Comparison of ENCODE assay signal across 8 mouse cellular contexts in the genomic region with DNA sequence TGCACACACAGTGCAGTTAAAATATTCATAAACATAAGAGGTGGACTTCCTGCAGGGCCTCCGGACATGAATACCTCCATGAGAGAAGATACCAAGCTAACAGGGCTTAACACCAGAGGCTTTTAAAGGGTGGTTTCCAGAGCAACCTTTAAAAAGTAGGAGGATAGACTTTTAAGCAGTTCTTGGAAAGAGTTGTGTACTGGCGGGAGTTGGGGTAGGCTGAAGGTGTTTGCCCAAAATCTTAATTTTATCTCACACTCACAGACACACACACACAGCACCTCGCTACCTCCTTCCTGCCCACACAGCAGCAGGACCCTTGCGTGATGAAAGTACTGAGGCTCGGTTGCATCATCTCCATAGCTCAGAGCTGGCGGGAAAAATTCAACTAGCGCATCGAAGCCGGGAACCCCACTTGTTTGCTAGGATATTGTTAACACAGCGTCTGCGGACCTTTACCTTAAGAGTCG. TPM values are rescaled to one million over a fixed set of nuclear protein-coding genes. Genes with fewer than 3 reads are reported as not detected.
DNase-seq lines count a peak whose midpoint lies in the region; ATAC-seq and TF ChIP-seq lines count a peak whose summit lies in the region.

No protein-coding gene starts in this region.

- no peak overlapping the region for H3K27ac ChIP-seq in lung, postnatal 0 days (ENCODE audit: low read length)
- H3K27ac ChIP-seq in embryonic facial prominence, embryonic 11.5 days (replicated peaks; ENCODE audit: low read depth, low read length), result no peak overlapping the region
- peak overlapping the region; percentile 84 for H3K27ac ChIP-seq in limb, embryonic 10.5 days
- H3K27ac ChIP-seq in neural tube, embryonic 14.5 days (ENCODE audit: low read depth, low read length), result no peak overlapping the region

- ATAC-seq in lung, postnatal 0 days, result peak; percentile 20
- ATAC-seq in embryonic facial prominence, embryonic 11.5 days (replicated peaks; ENCODE audit: insufficient number of reproducible peaks, low FRiP score, low TSS enrichment, low read depth), result no peak
- no peak for ATAC-seq in neural tube, embryonic 14.5 days (ENCODE audit: low read depth)

- DNase-seq in lung, postnatal 0 days (ENCODE audit: low spot score), result peak; percentile 64
- DNase-seq in lung, postnatal 36 days, result no peak
- DNase-seq in embryonic facial prominence, embryonic 11.5 days (ENCODE audit: low spot score), result no peak
- no peak for DNase-seq in limb, embryonic 10.5 days (ENCODE audit: low spot score)
- no peak for DNase-seq in retina, postnatal 1 day
- DNase-seq in cerebellum, postnatal 14 days, result no peak
- no peak for DNase-seq in left cerebral cortex, postnatal 10 days (ENCODE audit: extremely low spot score in 1 of 2, low spot score in 2 of 2)

- peak overlapping the region; percentile 13; the same call in 1 of the 2 replicates for H3K9ac ChIP-seq in lung, postnatal 0 days (replicated peaks; ENCODE audit: low read depth)
- peak overlapping the region; percentile 61 for H3K9ac ChIP-seq in embryonic facial prominence, embryonic 11.5 days (replicated peaks; ENCODE audit: low read length)
- peak overlapping the region; percentile 44 for H3K9ac ChIP-seq in neural tube, embryonic 14.5 days (replicated peaks; ENCODE audit: low read depth, low read length)

- peak overlapping the region; percentile 48 for H3K4me3 ChIP-seq in lung, postnatal 0 days (ENCODE audit: low read depth, low read length)
- peak overlapping the region; percentile 43 for H3K4me3 ChIP-seq in embryonic facial prominence, embryonic 11.5 days (ENCODE audit: low read depth, low read length)
- peak overlapping the region; percentile 69 for H3K4me3 ChIP-seq in limb, embryonic 10.5 days
- H3K4me3 ChIP-seq in neural tube, embryonic 14.5 days (ENCODE audit: low read depth, low read length), result peak overlapping the region; percentile 45

- no peaks in the 10 kb centered on the region for H3K9me3 ChIP-seq in lung, postnatal 0 days (ENCODE audit: low read length)
- H3K9me3 ChIP-seq in embryonic facial prominence, embryonic 11.5 days (replicated peaks; ENCODE audit: control insufficient read depth, low read length), result no peaks in the 10 kb centered on the region
- no peaks in the 10 kb centered on the region for H3K9me3 ChIP-seq in limb, embryonic 10.5 days (replicated peaks)
- H3K9me3 ChIP-seq in neural tube, embryonic 14.5 days (ENCODE audit: control insufficient read depth, low read length), result no peaks in the 10 kb centered on the region

- peaks cover 18% of the 10 kb centered on the region; the same call in 1 of the 2 replicates for H3K4me1 ChIP-seq in lung, postnatal 0 days (ENCODE audit: insufficient read depth, low read depth, low read length)
- H3K4me1 ChIP-seq in embryonic facial prominence, embryonic 11.5 days (ENCODE audit: control insufficient read depth, insufficient read depth, low read length), result peaks cover 17% of the 10 kb centered on the region
- peaks cover 77% of the 10 kb centered on the region for H3K4me1 ChIP-seq in limb, embryonic 10.5 days
- H3K4me1 ChIP-seq in neural tube, embryonic 14.5 days (ENCODE audit: control insufficient read depth, insufficient read depth, low read length), result peaks cover 34% of the 10 kb centered on the region

- no peak for TF ChIP-seq CTCF in lung, postnatal 0 days (IDR thresholded peaks at IDR 0.05)

- no peaks in the 10 kb centered on the region for H3K36me3 ChIP-seq in lung, postnatal 0 days (ENCODE audit: insufficient read depth, low read length)
- no peaks in the 10 kb centered on the region; the same call in 1 of the 2 replicates for H3K36me3 ChIP-seq in embryonic facial prominence, embryonic 11.5 days (replicated peaks; ENCODE audit: control insufficient read depth, insufficient read depth, low read depth, low read length)
- peaks cover 41% of the 10 kb centered on the region for H3K36me3 ChIP-seq in limb, embryonic 10.5 days
- H3K36me3 ChIP-seq in neural tube, embryonic 14.5 days (ENCODE audit: control insufficient read depth, insufficient read depth, low read length), result peaks cover 6% of the 10 kb centered on the region; the same call in 1 of the 2 replicates

- 1% methylated on average over 12 of the region's 12 CpGs for WGBS in lung, postnatal 0 days
- WGBS in embryonic facial prominence, embryonic 11.5 days, result 10% methylated on average over 12 of the region's 12 CpGs
- WGBS in limb, embryonic 10.5 days, result 14% methylated on average over 12 of the region's 12 CpGs
- WGBS in neural tube, embryonic 14.5 days, result 16% methylated on average over 12 of the region's 12 CpGs

- TF ChIP-seq EP300 in lung, postnatal 0 days (IDR thresholded peaks at IDR 0.05), result no peak

- H3K4me2 ChIP-seq in lung, postnatal 0 days (replicated peaks; ENCODE audit: low read depth, low read length), result peak overlapping the region; percentile 80
- peak overlapping the region; percentile 80 for H3K4me2 ChIP-seq in embryonic facial prominence, embryonic 11.5 days (ENCODE audit: low read depth, low read length)
- peak overlapping the region; percentile 87 for H3K4me2 ChIP-seq in neural tube, embryonic 14.5 days (ENCODE audit: low read depth, low read length)

- intact Hi-C loops in left cerebral cortex, postnatal 10 days (cut with DNase I), result no loop called here

- H3K27me3 ChIP-seq in lung, postnatal 0 days (replicated peaks; ENCODE audit: insufficient read depth, low read length), result peaks cover 23% of the 10 kb centered on the region
- peaks cover 26% of the 10 kb centered on the region for H3K27me3 ChIP-seq in embryonic facial prominence, embryonic 11.5 days (ENCODE audit: control insufficient read depth, insufficient read depth, low read length)
- H3K27me3 ChIP-seq in limb, embryonic 10.5 days (ENCODE audit: low read depth, poor library complexity, severe bottlenecking), result peaks cover 67% of the 10 kb centered on the region
- no peaks in the 10 kb centered on the region for H3K27me3 ChIP-seq in neural tube, embryonic 14.5 days (ENCODE audit: control insufficient read depth, insufficient read depth, low read length)

RNA-seq across cellular contexts. Expression of a gene that starts 0.6 kb away (rescaled TPM):
- polyA plus RNA-seq in lung, postnatal 0 days (2015; fragmentation: Nextera tagmentation; extraction: Ambion mirVana), result 27.1 and 31.0 TPM in 2 replicates
- 68.7 and 73.5 TPM in 2 replicates for polyA plus RNA-seq in embryonic facial prominence, embryonic 11.5 days (2014; fragmentation: Nextera tagmentation; extraction: Ambion mirVana)
- polyA plus RNA-seq in limb, embryonic 10.5 days (2016; fragmentation: Nextera tagmentation; extraction: Ambion mirVana), result 143 and 173 TPM in 2 replicates
- 44.9 and 46.8 TPM in 2 replicates for polyA plus RNA-seq in neural tube, embryonic 14.5 days (2014; fragmentation: Nextera tagmentation; extraction: Ambion mirVana)
- total RNA-seq in left cerebral cortex, postnatal 10 days (2021), result 10 to 100 TPM; 28.3 to 32.8 TPM

RNA-seq across cellular contexts. Expression of a gene that starts 6.9 kb away (rescaled TPM):
- 132 and 149 TPM in 2 replicates for polyA plus RNA-seq in lung, postnatal 0 days (2015; fragmentation: Nextera tagmentation; extraction: Ambion mirVana)
- 2.1 and 2.8 TPM in 2 replicates for polyA plus RNA-seq in embryonic facial prominence, embryonic 11.5 days (2014; fragmentation: Nextera tagmentation; extraction: Ambion mirVana)
- 1.4 and 3.4 TPM in 2 replicates for polyA plus RNA-seq in limb, embryonic 10.5 days (2016; fragmentation: Nextera tagmentation; extraction: Ambion mirVana)
- 9.7 and 13.5 TPM in 2 replicates for polyA plus RNA-seq in neural tube, embryonic 14.5 days (2014; fragmentation: Nextera tagmentation; extraction: Ambion mirVana)
- total RNA-seq in left cerebral cortex, postnatal 10 days (2021), result 1 to 10 TPM; 6.0 to 7.0 TPM

RNA-seq across cellular contexts. Expression of a gene that starts 12.7 kb away (rescaled TPM):
- polyA plus RNA-seq in lung, postnatal 0 days (2015; fragmentation: Nextera tagmentation; extraction: Ambion mirVana), result 0.44 and 0.60 TPM in 2 replicates
- polyA plus RNA-seq in embryonic facial prominence, embryonic 11.5 days (2014; fragmentation: Nextera tagmentation; extraction: Ambion mirVana), result 4.4 and 6.9 TPM in 2 replicates
- 0.54 and 1.0 TPM in 2 replicates for polyA plus RNA-seq in limb, embryonic 10.5 days (2016; fragmentation: Nextera tagmentation; extraction: Ambion mirVana)
- polyA plus RNA-seq in neural tube, embryonic 14.5 days (2014; fragmentation: Nextera tagmentation; extraction: Ambion mirVana), result 80.1 and 80.4 TPM in 2 replicates
- 1 to 10 TPM; 5.8 to 8.5 TPM for total RNA-seq in left cerebral cortex, postnatal 10 days (2021)

RNA-seq across cellular contexts. Expression of a gene that starts 20.2 kb away (rescaled TPM):
- polyA plus RNA-seq in lung, postnatal 0 days (2015; fragmentation: Nextera tagmentation; extraction: Ambion mirVana), result 0.23 and 0.53 TPM in 2 replicates
- polyA plus RNA-seq in embryonic facial prominence, embryonic 11.5 days (2014; fragmentation: Nextera tagmentation; extraction: Ambion mirVana), result 0.49 TPM in 1 of 2 replicates, not detected in the other
- polyA plus RNA-seq in limb, embryonic 10.5 days (2016; fragmentation: Nextera tagmentation; extraction: Ambion mirVana), result 0.40 and 0.76 TPM in 2 replicates
- 0.31 TPM in 1 of 2 replicates, not detected in the other for polyA plus RNA-seq in neural tube, embryonic 14.5 days (2014; fragmentation: Nextera tagmentation; extraction: Ambion mirVana)
- 1 to 10 TPM; 4.1 to 7.5 TPM for total RNA-seq in left cerebral cortex, postnatal 10 days (2021)

Comparison
In these comparisons a context has a peak if more than half of its experiments do, and no peak if none do; other contexts are left out.
1. RNA of a gene that starts 12.7 kb away (polyA plus RNA-seq): 80.1 to 80.4 TPM in neural tube, embryonic 14.5 days; 4.4 to 6.9 TPM in embryonic facial prominence, embryonic 11.5 days, 0.54 to 1.0 TPM in limb, embryonic 10.5 days and 0.44 to 0.60 TPM in lung, postnatal 0 days; every median in the first group is over 10 times any median in the second.
2. Peak in every context shown above with its lines, with median percentiles within 50 percentile points of each other: H3K4me2 ChIP-seq, H3K4me3 ChIP-seq and H3K9ac ChIP-seq.